Mouse (Mus musculus): Measurements from ENCODE around the gene Anxa11. TPM values are rescaled to one million over a fixed set of nuclear protein-coding genes. Genes with fewer than 3 reads are reported as not detected.
"Not testable (repeated sequence)": the region's sequence is repeated elsewhere in the genome, so short reads cannot be mapped to it uniquely, and the experiment has no call there.

Anxa11 gene
- polyA plus RNA-seq, 2 experiments from 2014 or later: 59.7 to 84.6 TPM

DNA sequence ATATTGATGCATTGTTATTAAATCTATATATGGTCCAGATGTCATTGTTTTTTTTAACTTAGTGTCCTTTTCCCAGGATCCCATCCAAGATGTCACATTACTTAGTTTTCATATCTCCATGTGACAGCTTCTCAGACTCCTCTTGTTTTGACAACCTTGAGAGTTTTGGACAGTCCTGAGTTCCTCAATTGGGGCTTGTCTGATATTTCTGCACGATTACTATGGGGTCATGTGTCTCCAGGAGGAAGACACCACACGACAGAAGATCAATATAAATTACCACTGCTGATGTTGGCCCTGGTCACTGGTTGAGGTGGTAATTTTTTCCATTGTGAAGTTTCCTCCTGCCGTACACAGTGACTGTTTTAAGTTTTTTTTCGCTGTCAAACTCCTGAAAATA is 377 bp upstream of the Anxa11 start:
- no peak for ATAC-seq

DNA sequence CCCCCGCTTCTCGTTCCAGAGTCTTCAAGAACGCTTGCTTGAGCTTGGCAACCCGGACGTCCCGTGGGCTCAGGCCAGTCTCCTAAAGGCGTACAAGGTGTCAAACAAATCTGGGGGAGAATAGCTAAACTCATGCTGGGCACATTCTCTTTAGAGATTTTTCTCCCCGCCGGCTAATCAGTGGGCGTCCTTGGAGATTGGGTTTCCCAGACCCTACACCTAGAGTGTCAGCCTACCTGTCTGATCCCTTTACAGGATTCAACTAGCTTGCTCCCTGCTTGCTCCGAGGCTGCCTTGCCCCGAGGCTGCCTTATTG is 690 bp downstream of the Anxa11 start:
- no peak for ATAC-seq

DNA sequence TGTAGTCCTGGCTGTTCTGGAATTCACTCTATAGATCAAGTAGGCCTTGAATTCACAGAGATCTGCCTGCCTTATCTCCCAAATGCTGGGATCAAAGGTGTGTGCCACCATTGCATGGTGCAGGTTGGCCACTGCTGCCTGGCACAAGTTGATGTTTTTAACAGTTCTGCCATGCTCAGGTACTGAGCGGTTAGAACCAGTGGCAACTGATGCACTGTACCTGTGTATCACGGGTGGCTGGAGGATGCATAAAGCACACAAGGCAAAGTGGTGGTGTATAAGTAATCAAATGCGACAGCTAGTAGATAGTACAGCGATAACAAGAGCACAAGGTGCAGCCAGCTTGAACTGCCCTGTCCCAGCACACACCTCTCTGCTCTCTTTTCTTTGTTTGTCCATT is 2.4 kb downstream of the Anxa11 start:
- no peak for ATAC-seq

DNA sequence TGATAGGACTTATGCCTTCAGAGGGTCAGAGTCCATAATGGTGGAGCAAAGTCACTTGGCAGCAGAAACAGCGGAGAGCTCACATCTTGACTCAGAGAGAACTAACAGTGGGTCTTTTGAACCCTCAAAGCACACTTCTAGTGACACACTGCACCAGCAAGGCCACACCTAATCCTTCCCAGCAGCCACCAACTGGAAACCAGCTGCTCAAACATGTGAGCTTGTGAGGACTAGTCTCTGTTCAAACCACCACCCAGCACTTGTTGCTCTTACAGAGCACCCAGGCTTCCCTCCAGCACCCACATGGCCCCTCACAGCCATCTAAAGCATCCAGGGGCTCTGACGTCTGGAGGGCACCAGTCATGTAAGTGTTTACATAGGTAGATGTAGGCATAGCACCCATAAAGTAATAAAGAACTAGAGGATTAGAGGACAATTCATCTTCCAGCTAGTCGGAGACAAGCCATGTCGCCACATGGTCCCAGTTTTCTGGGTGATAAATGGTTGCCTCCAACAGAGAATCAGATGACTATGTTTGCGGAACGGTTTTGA is 4.0 kb downstream of the Anxa11 start:
- ATAC-seq: no peak

DNA sequence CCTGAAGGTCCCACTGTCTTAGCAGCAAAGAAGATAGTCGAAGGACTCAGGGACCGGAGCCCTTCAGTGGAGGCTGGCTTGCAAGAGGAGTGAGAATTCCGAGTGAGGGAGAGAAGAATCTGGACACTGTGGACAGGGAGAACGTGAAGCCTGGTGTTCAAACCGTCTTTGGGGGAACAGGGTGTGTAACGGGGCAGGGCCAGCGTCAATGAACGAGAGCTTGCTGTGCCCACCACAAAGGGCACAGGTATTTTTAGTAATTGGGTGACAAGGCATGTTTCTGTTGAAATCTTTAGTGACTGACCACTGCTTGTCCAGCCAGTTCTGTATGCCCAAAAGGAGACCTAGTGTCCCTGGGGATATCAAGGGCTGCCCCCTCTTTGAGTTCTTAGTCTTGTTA is 4.6 kb downstream of the Anxa11 start:
- ATAC-seq: no peak

DNA sequence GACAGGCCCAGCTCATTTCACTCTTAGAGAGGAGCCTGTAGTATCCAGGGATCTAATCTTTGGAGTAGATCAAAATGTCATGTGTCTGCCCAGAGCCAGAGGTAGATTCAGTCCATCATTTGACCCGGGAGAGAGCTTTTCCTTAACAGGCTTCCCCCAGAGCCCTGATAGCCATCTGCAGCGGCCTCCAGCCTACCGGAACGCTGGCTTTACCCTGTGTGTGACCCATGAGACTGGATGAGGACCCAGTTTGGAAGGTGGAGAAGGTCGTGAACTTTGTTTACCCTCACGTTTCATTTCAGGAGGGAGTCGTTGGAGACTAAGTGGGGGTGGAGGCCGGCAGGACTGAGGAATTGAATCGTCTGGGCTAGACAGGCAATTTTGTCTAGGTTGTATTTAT is 5.7 kb downstream of the Anxa11 start:
- ATAC-seq: no peak

DNA sequence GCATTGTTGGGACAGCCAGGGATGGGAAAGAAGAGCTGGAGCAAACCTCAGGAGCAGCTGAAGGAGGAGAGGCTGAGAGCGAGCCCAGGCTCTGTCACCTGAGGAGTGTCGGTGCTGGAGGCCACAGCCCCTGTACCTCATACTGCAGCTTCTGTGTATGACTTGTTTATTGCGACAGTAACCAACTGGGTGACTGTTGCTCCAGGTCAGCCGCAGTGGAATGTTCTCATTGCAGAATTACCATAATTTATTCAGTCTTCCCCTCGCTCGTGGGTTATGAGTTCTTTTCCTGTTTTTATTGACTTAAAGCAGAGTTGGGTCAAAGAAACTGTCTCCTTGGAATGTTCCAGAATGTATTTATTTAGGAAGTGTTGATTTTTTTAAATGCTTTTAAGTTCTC is 6.3 kb downstream of the Anxa11 start:
- ATAC-seq: no peak

DNA sequence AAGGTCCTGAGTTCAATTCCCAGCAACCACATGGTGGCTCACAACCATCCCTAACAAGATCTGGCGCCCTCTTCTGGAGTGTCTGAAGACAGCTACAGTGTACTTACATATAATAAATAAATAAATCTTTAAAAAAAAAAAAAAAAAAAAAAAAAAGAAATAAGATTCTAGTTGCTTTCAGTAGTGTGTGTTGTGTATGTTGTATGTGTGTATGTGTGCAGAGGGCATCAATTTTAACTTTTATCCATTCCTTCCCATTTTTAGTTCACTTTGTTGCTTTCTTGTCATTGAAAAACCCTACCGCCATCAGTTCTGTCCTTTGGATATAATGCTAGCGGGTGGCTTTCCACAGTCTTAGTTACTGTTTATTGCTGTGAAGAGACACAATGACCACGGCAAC is 6.8 kb downstream of the Anxa11 start:
- ATAC-seq: not testable (repeated sequence)

DNA sequence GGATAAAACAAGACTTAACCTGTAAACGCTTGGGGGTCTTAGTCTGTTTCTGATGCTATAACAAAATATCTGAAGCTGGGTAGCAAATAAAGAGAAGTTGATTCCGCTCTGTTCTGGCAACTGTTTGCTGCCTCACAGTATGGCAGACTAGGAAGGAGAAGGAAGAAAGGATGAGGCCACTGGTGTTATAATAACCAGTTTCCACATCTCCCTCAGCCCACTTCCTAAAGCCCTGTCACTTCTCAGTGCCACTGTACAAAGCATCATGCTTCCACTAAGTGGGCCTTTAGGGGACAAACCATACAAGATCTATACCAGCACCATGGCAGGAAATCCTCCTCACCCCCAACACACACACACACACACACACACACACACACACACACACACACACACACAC is 8.5 kb downstream of the Anxa11 start:
- ATAC-seq: no peak

DNA sequence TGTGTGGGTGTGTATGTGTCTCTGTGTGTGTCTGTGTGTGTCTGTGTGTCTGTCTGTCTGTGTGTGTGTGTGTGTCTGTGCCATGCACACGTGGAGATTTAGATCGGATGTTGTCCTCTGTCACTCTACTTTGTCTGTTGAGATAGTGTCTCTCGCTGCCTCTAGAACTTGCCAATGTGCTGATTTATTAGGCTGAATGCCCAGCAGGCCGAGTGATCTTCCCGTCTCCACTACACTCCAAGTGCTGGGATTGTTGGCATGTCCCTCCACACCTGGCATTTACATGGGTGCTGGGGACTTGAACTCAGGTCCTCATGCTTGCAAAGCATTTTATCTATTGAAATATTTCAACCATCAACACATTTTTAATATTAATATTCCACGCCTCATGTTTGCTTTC is 9.2 kb downstream of the Anxa11 start:
- ATAC-seq: no peak

DNA sequence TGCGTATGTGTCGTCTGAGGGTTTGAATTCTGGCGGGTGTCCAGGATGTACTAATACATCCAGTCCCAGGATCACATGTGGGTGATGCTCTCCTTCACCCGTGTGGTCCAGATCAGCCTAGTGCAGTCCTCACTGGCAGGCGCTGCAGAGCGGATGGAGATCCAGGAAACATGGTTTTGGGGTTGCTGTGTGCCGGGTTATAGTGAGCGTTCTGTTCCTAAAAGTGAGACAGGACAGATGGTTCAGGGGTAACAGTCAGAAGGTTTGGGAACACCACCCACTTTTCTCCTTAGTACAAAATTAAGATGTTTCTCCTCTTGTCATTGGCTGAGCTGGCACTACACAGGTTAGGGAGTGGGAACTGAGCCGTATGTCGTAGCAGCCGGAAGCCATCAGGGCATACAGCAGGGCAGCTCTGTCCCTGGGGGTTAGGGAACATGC is 10.2 kb downstream of the Anxa11 start:
- ATAC-seq: no peak

DNA sequence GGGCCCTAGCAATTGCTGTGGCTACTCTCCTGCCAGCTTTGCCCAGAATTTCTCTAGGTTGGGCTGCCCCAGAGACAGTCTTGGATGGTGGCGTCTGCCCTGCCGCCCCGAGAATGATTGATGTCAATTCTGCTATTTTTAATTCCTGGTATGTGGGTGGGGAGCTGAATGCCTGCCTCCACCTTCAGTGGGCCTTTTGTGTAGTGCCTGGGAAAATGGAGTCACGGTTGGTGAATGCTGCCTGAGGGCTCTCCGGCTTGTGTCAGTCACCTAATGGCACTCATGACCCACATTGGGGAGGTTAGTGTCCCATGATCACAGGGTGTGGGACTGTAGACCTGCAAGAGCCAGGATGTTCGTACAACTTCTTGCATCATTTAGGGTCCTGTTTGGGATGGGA is 11.3 kb downstream of the Anxa11 start:
- ATAC-seq: no peak

DNA sequence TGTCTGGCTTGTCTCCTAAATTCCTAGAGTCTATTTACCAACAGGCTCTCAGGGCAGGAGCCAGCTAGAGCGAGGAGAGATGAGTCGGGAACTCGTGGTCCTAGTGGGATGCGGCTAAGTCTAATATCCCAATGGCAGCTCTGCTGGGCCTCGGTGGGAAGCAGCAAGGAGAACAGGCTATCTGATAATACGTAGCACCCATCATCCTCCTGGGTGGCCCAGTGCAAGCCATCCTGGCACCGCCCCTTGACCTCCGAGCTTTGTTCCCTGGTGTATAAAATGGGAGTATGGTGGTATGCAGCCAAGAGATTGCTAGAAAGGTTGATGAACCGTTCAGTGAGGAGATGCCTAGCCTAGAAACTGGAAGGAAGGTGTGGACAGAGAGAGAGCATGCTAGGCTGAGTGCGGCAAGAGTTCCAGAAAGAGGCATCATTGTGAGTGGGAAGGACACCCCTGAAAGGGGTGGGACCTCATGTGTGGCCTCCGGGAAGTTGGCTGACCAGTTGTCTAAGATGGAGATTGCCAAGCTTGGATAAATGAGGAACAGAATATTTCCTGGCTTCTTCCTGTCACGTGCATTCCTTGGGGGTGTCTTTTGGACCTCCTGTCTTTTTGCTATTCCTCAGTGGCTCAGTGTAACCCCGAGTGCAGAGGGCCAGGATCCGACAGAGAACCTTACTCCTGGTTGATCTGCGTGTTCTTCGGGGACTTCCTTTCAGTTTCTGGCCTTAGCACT is 11.9 kb downstream of the Anxa11 start:
- no peak for ATAC-seq

DNA sequence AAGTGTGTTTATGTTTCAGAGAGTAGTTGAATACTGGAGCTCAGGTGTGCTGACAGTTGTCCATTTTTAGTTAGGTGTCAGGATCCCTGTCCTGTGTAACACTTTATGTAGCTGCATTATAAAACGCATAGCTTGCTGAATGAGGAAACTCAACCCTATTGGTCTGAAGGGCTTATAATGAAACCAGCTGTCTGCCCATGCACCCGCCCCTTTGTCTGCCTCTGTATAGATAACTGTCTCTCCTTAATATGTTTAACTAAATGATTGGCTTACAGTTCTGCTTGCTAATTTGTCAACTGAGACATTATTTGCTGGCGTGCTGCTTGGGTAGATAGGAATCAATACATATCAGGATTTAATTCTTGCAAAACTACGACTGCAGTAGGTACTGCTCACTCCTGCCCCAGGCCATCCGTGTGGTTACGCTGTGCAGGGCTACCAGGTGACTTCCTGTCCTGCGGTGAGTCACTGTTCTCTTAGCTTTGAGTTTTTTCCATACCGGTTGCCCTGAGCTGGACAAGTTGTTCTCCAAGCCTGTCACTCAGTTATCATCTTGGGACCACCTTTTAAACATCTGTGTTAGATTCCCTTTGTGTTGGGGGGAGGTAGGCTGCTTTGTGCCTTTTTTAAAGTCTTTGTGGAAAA is 13.4 kb downstream of the Anxa11 start:
- peak; percentile 79 for ATAC-seq

DNA sequence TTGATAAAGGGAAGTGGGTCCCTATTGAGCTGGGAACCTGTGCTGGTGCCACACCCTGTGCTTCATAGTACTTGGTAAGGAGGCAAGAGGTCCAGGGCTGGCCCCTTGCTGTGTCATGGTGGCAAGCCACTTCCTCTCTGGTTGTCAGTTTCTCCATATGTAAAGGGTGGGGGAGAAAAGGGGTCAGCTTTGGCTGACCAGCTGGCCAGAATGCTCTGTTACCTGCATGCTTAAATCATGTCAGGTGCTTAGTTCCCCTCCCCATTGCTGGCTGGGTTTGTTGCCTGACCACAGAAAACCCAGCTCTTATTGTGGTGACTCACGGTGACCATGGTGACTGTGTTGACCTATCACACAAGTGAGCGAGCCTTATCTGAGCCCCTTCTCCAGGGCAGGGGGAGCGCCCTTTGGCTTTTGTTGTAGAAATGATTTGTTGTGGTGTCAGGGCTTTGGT is 15.2 kb downstream of the Anxa11 start:
- peak; percentile 5 for ATAC-seq

DNA sequence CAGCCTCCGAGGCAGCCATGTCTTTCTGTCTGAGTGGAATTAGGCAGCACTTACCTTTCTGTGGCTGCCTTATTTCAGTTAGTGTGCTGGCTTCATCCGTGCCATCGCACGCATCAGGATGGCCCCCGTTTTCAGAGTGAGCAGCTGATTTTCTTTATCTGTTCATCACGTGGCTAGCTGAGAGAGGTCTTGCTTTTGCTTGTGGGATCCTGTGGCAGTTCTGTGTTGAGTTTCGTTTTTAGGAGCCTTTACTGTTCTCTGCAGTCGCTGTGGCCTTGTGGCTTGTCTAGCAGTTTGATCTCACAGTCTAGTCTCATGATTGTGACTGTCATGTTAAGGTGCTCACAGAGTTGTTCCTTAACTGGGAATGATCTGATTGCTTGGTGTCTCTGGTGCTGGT is 16.0 kb downstream of the Anxa11 start:
- peak; percentile 57 for ATAC-seq

DNA sequence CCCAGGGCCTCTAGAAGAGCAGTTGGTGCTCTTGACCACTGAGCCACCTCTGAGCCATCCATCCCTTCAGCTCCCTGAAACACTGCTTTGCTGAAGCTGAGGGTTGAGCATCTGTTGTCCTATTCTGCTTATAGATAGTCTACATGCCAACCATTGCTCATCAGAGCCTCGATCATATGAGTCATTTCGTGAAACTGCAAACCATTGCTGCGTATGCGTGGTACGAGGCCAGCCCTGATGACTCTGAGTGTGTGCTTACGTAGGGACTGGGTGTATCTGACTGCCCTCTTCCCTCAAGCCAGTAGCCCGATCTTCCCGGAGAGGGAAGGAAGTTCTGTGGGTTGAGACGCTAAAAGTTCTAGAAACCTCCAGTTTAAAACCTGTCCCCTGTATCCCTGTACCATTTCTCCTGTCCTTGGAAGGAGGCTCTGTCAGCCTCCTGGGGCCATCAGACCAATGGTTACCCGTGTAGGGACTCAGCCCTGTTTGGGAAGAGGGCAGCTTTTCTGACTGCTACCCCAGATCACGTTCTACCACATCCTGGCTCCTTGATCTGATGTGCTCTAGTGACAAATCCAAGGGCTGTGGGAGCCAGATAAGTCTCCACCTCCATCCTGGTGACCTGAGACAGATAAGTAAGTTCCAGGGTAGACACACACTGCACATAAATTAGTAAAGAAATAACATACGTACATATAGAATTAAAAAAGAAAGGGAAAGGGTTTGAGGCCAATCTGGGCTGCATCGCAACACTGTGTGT is 20.0 kb downstream of the Anxa11 start:
- ATAC-seq: peak; percentile 59

DNA sequence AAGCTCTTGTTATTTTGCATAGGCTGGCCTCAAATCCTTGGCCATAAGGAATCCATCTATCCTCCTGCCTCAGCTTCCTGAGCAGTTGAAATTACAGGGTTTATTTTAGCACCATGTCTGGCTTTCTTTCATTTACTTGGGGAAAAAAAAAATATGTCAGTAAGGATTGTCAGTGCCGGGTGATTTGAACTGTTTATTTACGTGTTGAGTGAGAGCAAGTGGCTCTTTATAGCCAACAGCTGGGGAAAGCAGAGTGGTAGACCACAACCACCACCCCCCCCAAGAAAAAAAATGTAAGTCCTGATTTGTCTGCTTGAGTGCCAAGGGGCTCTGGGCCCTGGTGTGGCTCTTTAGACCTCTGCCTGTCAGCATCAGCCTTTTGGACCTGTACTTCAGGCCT is 21.8 kb downstream of the Anxa11 start:
- ATAC-seq: no peak

DNA sequence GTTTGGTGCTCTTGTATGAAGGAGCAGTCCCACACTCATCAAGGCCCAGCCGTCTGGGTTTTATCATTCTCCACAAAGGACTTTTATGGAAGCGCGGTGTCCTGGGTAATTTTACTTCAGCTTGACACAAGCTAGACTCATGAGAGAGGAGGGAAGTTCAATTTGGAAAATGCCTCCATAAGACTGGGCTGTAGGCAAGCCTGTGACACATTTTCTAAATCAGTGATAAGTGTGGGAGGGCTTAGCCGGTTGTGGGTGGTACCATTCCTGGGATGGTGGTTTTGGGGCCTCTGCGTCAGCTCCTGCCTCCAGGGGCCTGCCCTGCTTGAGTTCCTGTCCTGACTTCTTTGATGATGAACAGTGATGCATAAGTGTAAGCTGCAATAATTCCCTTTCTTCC is 23.3 kb downstream of the Anxa11 start:
- ATAC-seq: no peak

DNA sequence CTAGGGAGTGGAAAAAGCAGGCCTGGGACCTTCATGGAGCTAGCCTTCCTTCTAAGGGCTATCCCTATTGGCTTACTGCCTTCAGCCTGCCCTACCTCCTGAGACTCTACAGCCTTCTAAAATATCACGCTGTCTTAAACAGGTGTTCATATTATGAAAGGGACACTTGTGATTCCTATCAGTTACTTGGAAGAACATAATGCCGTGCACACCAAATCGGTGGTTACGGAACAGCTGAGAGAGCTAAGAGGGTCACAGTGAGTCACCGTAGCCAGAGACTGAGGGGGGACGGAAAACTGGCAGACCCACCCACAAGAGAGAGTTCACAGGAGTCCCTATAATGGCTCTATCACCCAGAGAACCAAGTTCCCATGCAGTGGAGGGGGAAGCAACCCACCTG is 24.4 kb downstream of the Anxa11 start:
- ATAC-seq: no peak

DNA sequence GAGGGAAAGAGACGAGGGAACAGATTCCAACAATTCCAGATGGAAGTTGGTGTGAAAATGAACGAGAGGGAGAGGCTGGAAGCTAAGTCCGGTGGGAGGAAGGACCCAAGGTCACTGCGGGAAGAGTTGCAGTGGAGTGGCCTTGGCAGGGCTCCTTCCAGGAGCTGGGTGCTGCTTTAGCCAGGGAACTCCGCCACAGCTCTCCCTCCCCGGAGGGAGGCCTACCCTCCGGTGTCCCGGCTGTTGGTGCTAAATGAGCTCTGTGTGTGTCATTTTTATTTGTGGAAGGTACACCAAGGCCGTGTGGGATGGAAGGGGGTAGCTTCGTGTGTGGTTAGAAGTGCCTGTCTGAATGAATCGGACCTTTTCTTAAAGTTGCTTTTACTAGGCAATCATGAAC is 24.9 kb downstream of the Anxa11 start:
- no peak for ATAC-seq

DNA sequence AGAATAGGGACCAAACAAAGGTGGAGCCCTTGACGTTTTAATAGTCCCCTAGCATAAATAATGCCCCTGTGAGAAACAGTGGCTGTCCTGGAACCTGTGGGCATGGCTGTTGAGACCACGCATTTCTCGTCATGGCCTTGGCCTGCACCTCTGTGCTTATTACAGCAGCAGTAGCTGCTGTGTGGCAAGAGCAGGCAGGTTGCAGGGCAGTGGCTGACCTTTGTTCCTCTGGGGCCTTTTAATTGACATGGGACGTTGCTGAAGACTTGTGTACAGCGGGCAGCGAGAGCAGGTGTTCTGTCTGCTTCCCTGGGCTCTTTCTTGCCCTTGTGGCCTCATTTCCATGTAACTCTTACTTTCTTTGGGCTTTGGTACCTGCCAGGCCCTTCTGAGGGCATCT is 25.9 kb downstream of the Anxa11 start:
- ATAC-seq: no peak

DNA sequence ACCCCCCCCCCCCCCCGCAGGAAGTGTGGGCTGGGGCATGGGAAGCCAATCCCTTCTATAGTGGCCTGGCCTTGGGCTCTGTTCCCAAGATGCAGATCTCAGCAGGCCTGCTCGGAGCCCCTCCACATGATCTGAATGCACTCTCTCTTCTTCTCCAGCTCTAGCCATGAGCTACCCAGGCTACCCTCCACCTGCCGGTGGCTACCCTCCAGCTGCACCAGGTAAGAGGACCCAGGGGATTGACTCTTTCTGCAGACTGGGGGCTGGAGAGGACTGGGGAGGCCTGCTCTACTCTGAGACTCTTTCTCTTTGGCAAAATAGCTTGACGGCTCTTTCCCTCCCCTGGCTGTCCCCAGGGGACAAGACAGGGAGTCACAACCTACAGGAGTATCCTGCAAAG is 26.8 kb downstream of the Anxa11 start:
- ATAC-seq: no peak
